Mouse (Mus musculus): ENCODE measurements around the gene Cfdp1.
"Not testable (repeated sequence)": the region's sequence is repeated elsewhere in the genome, so short reads cannot be mapped to it uniquely, and the experiment has no call there.

Gene Cfdp1

DNA sequence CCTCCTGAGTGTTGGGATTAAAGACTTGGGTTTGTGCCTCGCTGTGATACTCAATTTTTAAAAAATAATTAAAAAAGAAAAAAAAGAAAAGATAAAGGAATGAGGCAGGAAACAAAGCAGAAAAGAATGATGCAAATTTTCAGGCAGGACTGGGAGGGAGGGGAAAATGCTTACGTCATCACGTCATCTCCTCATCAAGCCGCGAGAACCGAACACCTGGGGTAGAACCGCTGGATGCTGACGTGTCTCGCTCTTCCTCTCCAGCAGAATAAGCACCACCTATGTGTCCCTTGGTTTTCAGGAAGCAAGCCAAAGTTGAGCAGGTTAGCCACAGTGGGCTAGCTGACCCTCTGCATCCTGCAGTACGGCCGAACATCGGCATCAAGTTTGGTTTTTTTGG, 1.9 kb upstream of the Cfdp1 start:
- no peak for DNase-seq

DNA sequence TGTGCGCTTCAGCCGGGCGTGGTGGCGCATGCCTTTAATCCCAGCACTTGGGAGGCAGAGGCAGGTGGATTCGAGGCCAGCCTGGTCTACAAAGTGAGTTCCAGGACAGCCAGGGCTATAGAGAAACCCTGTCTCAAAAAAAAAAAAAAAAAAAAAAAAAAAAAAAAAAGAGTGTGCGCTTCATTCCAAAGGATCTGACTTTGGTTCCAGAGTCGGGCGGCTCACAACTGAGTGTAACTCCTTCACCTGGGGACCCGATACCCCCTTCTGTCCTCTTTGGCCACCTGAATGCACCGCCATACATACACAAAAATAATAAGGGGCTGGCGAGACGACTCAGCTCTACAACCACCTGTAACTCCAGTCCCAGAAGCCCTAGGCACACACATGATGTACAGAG, 872 bp downstream of the Cfdp1 start:
- DNase-seq = not testable (repeated sequence)

DNA sequence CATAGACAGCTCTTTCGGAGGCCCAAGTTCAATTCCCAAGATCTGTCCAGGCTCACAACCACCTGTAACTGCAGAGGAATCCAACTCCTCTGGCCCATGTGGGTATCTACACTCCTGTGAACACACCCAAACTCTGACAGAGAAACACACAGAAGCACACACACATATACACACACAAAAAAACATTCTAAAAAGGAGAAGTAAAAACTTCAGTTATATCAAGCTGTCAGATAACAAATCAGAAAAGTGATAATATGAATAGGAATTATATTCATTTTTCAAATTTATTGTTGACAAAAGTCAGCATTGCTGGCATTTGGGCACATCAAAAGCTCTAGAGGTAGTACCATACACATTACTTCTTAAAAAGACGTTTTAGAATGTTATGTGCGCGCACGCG, 7.3 kb downstream of the Cfdp1 start:
- DNase-seq = no peak

DNA sequence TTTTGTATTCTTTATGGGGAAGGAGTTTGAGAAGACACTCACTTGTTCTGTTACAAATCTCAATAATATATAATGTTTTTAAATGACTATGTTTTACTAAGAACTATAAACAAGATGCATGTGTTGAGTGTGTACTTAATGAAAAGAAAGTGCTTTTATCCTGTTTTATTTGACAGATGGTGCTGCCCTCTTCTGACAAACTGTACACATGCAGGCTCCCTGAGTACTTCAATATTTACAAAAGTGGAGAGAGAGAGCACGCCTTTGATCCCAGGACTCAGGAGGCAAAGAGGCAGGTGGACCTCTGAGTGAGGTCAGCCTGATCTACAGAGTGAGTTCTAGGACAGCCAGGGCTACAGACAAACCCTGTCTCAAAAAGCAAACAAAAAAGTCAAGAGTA, 18.6 kb downstream of the Cfdp1 start:
- no peak for DNase-seq

DNA sequence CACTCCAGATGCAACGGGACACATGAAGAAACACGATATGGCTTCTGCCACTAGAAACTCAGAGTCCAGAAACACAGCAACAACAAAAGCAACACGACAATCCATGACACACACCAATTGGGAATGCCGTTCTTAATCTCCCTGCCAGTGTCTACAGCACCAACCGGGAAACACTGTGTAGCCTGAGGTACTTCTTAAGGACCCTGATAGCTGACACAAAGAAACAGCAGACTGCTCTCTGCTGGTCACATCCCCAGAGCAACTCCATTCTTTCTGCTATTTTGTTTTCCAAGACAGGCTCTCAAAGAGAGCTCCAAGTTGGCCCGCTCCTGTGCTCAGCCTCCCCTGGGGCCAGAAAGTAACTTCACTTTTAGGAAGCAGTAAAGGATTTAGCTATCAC, 20.1 kb downstream of the Cfdp1 start:
- DNase-seq = no peak

DNA sequence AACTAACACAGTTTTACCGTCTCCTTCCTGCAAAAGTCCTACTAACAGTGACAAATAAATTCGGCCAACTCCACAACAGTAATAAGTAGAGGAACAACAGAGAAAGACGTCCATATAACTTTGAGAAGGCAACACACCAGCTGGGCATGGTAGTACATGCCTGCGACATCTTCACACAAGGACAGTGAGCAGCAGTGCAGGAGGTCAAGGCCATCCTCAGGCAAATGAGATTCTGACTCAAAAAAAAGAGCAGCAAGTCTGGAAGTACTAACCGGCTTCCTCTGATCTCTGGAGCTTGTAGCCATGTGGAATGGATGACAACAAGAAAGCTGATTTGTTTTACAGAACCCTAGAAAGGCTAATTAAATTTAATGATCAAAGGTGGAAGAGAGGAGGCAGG, 21.1 kb downstream of the Cfdp1 start:
- DNase-seq = no peak

DNA sequence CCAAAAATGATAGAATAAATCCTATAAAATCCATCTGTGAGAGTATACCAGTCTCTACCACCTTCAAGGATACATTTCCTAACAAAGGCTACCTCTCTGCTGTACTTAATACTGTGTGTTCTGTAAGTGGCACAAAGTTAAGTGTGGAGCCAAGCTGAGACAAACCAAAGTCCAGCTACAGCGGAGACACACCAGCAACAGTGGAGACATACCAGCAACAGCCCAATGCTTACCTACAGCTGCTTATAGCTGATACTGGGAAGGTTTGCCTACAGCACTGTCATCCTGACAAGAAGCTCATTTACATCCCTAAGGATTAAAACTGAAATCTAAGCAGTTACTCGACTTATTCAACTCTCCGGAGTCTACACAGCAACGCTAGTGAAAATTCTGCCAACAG, 22.1 kb downstream of the Cfdp1 start:
- DNase-seq = no peak

DNA sequence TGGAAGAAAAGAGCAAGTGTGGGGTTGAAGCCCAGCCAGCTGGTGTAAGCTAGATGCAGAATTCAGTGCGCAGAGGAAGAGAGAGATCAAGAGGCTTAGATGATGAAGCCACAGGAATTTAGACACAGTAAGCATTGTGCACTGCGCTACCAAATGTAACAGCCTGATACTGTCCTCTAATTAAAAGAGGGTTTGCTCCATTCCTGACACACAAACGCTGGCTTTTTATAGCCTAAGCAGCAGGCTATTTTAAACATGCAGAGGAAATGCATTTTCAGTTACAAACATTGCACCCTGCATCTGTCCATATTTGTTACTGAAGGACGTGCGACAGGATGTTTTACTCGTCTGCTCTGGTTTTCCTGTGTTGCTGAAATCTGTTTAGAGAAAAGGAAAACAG, 25.5 kb downstream of the Cfdp1 start:
- DNase-seq = no peak

DNA sequence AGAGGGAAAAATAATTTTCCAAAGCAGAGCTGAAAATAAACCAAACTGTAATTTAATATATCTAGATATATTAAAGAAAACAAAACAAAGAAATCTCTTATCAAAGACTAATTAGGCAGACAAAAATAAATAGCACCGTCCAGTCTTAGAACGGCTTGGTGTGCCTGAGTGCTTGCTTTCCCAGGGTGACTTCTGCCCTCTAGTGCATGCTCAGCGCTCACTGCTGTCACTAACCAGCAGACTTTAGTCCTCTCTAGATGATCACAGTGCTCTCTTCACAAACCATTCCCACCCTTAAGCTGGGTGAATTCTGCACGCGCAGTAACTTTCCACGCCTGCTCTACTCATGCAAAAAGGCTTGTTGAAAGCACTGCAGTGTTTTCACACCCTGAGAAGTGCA, 28.9 kb downstream of the Cfdp1 start:
- DNase-seq = no peak

DNA sequence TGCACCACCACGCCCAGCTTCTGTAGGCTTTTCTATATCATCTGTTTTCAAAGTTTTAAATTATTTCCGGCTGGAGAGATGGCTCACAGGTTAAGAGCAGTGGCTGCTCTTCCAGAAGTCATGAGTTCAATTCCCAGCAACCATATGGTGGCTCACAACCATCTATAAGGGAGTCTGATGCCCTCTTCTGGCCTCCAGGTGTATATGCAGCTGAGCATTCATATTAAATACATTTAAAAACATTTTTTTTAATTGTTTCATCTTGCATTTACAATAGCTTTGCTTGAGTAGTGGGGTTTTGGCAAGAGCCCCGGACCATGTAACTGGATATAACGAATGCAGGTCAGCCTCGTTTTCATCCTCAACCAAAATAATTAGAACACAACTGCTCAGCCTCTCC, 29.8 kb downstream of the Cfdp1 start:
- no peak for DNase-seq

DNA sequence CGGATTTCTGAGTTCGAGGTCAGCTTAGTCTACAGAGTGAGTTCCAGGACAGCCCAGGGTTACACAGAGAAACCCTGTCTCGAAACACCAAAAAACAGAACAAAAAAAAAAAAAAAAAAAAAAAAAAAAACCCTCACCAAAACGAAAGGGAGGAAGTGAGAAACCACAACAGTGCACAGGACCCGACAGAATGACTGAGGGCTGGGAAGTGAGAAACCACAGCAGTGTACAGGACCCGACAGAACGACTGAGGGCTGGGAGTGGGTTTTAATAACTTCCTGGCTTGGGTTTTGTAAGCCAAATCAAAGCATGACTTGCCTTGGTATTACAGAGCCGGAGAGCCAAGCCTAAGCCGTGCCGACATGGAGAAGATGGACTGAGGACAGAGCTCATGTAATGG, 32.9 kb downstream of the Cfdp1 start:
- no peak for DNase-seq

DNA sequence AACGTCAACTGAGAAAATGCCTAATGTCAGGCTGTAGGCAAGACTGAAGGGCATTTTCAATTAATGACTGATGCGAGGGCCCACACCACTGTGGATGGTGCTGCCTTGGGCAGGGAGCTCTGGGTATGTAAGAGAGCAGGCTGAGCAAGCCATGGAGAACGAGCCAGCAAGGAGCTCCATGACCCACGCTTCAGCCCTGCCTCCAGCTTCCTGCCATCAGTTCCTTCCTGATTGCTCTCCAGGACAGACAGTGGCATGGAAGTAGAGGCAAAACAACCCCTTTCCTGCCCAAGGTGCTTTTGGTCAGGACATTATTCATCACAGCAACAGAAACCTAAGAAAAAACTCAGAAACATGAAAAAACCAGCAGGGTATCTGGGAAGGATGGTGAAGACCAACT, 33.4 kb downstream of the Cfdp1 start:
- no peak for DNase-seq

DNA sequence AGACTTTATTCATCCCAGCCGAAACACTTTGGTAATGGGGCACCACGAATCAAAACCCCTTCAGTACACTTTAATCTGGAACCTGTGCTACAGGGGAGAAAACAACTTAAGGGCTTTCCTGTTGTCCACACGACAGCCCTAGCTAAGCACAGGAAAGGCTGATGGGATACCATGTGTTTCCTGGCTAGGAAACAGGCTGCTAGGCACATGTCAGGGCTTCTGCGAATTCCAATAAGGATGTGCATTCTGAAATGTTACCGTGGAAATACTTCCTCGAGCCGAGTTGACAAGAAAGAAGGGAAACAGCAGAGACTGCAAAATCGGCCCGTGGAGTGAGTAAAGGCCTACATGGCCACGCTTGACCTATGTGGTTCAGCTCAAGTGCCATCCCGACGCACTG, 34.1 kb downstream of the Cfdp1 start:
- DNase-seq = no peak

DNA sequence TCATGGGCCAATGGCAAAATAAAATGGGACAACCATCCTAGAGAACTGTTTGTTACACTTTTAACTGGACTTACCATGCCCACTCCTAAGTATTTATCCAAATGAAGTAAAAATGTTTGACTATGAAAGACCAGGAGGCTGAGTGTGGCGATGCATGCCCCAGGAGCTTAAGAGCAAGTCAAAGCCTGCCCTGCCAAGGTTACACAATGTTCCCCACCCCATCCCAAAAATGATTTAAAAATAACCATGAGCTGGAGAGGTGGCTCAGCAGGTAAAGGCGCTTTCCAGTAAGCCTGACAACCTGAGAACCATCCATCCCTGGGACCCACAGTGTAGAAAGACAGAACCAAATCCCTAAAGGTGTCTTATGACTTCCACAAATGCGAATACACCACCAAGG, 35.5 kb downstream of the Cfdp1 start:
- no peak for DNase-seq

DNA sequence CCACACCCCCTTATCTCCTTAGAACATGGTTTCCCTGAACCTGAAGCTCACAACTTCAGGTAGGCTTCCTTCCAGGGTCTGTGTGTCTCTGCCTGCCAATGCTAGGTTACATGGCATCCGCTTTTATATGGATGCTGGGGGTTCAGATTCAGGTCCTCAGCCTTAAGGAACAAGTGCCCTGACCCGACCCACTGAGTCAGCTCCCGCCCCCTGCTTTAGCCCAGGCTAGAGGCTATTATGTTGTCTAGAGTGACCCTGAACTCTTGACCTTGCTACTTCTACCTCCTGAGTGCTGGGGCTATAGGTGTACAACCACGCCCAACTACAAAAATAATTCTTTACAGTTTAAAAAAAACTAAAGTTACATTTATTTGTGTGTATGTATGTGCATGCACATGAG, 39.0 kb downstream of the Cfdp1 start:
- DNase-seq = no peak

DNA sequence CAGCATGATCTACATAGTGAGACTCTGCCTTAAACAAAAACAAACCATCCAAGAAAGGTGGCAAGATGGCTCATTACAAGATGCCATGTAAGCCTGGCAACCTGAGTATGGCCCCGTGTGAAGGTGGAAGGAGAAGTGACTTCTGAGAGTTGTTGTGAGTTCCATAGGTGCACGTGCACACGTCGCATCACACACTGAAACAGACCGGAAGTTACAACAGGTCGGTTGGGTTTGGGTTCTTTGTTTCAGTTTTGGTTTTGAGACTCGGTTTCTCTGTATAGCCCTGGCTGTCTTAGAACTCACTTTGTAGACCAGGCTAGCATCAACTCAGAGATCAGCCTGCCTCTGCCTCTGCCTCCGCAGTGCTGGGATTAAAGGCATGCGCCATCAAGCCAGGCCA, 40.3 kb downstream of the Cfdp1 start:
- DNase-seq = no peak

DNA sequence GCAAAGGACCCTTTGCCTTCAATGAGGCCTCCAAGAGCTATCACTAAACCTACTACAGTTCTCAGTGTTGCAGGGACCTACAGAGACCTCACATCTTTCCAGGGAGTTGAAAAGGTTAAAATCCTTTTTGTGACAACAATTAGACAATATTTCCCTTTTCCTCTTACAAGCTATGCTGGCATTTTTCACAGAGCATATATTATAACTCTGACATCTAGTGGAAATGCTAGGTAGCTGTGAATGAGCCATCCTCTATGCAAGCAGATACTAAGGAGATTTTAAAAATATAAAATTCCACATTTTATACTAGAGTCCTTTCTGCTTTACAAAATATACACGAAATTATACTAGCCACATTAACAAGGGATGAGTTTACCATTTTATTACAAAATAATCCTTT, 41.3 kb downstream of the Cfdp1 start:
- no peak for DNase-seq

DNA sequence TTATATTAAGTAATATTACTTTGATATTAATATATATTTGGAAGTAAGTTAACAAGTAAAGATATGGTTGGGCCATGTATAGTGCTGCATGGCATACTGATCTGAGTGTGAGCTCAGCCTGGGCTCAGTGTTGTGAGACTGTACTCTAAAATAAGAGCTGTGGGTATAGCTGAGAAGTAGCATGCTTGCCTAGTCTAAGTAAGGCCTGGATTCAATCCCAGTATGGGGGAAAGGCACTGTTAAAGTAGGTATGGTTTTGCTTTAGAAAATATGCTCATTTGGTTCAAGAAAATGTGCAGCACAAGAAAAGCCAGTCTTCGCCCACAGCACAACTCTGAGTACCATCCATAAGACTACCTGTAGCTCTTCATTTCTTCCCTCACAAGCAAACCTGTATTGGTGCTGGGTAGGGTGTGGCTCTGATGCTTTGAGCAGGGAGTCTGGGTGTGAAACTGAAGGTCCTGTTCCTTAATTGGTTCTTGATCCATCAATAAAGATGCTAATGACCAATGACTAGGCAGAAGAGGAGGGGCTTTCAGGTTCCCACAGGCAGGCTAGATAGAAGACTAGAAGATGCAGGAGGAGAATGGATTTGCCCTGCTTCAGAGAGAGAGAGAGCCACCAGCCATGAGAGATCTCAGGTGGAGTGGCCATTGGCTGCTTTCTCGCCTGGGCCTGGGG, 43.3 kb downstream of the Cfdp1 start:
- DNase-seq = no peak

DNA sequence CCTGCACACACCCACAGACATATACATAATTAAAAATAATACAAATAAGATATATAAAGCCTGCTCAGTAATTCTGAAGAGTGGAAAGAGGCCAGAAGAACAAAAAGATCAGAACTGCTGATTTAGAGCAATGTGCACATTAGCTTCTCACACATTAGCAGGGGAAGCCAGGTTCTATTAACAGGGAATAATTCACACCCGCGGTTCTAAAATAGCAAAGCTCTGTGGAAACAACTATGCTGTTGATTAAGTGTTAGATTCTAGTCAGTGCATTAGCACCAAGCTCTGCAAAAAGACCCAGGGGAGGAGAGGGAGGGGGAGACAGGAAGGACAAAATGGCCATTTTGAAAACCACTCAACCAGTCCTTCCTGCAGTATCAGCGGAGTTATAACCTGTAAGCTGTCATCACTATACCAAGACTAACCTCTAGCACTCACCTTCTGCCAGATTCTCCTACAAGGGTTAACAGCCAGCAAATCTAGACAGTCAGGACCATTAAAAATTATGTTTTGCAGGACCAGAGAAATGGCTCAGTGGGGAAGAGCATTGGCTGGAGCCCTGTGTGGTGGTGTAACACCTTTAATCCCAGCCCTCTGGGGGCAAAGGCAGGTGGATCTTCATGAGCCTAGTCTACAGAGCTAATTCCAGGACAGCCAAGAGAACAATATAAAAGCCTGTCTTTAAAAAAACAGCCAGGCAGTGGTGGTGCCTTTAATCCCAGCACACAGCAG, 45.0 kb downstream of the Cfdp1 start:
- no peak for DNase-seq

DNA sequence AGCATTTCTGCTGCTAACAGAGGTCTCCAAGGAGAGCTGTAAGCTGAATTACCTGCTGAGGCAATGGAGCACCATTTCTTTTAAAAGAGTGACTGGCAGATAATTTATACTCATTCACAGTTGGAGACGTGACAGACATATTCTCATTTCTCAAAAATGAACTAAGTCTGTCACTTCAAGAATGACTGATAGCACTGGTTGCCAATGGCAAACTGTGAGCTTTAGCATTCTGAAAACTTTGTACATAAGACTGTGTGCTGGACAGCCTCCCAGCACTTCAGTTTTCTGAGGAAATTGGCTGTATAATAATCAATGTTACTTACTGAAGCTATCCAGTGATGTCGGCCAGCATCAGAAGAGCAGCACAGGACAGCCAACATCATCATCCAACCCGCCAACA, 46.1 kb downstream of the Cfdp1 start:
- no peak for DNase-seq

DNA sequence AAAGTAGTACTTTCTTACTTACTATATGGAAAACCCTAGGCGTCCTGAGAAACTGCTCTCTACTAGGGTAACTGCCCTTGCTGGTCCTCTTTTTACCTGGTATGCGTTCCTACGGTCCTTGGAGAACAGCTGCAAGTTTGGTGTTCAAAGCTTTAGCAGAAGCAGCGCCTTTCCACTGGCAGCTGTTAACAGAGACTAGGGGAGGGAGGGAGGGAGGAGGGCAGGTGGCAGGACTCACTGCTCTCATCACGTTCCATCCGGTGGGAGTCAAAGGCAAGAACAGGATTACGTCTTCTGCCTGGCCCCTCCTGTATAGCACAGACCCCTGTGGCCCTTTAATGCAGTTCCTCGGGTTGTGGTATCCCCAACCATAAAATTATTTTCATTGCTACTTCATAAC, 50.7 kb downstream of the Cfdp1 start:
- DNase-seq = no peak

DNA sequence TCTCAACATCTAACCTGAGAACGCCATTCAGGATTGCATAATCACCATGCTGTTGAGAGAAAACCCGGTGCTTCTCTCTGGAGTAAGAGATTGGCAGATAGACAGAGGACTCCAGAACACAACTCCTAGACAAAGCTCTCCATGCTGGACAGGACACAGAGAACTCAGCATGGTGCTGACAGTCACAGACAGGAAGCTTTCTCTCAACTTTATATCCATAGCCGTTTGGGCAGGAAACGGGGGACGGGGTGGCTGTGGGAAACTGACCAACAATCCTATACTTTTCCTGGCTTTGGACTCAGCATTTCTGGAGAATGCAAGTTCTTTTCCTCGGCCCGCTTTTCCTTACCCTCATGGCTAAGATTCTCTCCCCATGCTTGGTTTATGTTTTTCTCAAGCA, 51.8 kb downstream of the Cfdp1 start:
- no peak for DNase-seq

DNA sequence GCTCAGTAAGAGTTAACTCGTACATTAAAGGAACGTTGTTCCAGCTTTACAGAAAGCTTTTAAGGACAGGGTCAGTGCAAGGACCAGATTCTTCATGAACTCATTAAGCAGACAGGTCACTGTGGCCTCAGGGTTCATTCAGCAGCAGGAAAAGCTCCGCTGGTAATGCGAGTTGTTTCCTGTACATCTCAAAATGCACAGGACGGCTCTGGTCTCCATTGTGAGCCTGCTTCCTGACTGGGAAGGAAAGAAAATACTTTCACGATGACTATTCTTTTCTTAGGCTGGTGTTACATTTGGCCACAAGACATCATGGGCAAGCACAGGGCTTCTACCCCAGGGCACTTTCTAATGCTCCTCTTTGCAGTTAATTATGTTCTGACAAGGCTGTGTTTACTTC, 52.6 kb downstream of the Cfdp1 start:
- no peak for DNase-seq

DNA sequence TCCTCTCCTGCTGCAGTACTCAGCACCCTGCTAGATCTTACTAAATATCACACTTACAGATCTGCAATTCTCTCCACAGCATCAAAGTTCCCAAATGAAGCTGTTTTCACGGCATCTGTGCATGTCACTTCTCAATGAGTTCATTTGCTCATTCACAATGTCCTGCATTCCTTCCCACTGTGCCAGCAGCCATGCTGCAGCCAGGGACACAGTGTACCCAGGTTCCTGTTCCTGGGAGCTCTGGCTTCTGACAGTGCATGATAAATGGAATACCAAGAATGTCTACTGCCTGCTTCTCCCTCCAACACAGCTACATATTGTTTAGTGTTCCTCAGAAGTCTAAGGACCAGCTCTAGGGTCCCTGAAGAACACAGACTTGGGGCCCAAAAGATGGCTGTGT, 57.6 kb downstream of the Cfdp1 start:
- no peak for DNase-seq

DNA sequence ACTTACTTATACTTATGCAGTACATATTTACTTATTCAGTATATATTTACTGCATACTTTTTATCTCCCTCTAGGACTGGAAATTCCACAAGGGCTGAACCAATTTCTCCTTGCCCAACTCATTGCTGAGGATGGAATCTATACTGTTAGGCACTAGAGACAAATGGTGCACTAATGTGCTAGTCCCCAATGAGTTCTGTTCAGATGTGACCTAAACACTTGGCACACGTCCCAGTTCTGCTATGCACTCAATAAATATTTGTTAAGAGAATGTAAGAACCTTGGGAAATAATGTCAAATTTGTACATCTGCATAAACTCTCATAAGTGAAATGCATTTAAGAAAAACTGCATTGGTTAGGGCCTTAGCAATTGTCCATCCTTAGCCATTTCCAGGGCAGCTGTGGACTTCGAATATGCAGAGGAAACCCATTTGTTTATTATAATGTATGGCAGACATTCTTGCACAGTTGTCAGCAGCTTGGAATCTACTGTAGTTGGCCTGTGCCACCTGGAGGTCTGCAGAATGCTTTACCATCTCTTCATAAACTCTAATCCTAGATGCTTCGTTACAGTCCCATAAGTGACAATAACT, 60.7 kb downstream of the Cfdp1 start:
- DNase-seq = no peak

Measured in liver (tissue).